Mouse (Mus musculus): ENCODE measurements around the gene Ewsr1.

- TF ChIP-seq EP300 (IDR thresholded peaks at IDR 0.05; ENCODE audit: insufficient read depth, low read depth, low read length) (no peak), POLR2A (IDR thresholded peaks at IDR 0.05; ENCODE audit: insufficient read depth, low read depth, low read length) (no peak), CTCF (IDR thresholded peaks at IDR 0.05) (no peak)
Measured at GRCm38 (mm10) chr11:5101641-5102040, 2.6 kb upstream of the Ewsr1 start.

All from heart, adult 2 months (tissue).